Mouse (Mus musculus) cerebellum, adult 9-10 months (tissue): ENCODE measurements around the gene Arnt2.
A peak's percentile ranks its signal among the peaks of the same experiment; 100 is the strongest.

Experiments used
- DNase-seq: peaks from one replicate; pipeline ENCODE4 v3.0.0; 2022

Gene Arnt2

DNA sequence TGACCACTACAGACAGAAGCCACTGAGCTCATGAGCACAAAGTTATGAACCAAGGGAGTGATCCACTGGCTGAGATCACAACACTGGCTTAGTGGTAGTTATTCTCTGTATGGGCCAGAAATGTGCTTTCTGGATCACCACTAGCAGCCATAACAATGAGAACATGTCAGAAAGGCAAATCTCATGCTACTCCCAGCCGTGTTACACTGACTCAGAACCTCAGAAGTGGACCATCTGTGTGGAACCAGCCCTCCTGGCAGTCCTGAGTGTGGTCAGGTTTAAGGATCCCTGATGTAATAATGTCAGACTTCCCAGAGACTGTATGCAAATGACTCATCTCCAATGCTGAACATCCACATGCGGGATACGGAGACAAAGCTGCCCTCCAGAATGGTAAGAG is 13.4 kb downstream of the Arnt2 start:
- DNase-seq, result no peak

GRCm38 (mm10) chr7:84387826-84388225 is 22.1 kb downstream of the Arnt2 start:
- DNase-seq, result no peak

GRCm38 (mm10) chr7:84386472-84386871 is 23.5 kb downstream of the Arnt2 start:
- DNase-seq, result no peak

DNA sequence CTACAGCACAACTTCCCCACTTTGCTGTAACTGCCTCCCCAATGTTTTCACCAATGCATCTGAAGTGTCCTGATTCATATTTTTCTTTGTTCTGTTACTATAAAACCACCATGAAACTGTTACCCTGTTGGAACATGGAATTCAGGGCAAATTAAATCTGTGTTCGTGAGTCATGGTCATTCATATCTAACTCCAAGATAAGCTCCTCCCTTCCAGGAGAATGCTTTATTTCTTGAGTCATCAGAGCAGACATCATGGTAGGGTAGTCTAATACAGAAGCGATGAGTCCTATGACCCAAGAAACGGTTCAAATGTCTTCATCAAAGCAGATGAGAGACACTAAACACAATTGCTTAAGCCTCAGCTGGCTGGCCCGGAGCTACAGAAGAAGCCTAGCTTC is 25.2 kb downstream of the Arnt2 start:
- no peak for DNase-seq

DNA sequence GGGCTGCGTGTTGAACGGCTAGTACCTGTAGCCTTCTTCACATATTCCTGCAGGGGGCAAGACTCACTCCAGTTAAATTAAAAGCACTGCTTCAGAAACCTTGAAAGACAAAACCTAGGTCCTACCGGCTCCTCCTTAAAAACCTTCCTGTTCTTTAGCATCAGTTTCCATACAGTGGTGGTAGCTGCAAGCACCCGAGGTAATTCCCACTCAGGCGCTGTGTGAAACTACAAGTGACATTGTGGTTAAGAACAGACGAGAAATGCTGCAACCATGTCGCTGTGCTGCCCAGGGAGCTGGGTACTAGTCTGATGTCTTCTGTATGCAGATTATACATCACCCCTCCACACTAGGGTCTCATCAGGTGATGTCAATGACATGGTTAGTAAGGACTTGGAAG is 25.9 kb downstream of the Arnt2 start:
- no peak for DNase-seq

GRCm38 (mm10) chr7:84382346-84382745 is 27.6 kb downstream of the Arnt2 start:
- no peak for DNase-seq

- DNase-seq, result no peak
These were observed 29.2 kb downstream of the Arnt2 start for GRCm38 (mm10) chr7:84380810-84381209.

DNA sequence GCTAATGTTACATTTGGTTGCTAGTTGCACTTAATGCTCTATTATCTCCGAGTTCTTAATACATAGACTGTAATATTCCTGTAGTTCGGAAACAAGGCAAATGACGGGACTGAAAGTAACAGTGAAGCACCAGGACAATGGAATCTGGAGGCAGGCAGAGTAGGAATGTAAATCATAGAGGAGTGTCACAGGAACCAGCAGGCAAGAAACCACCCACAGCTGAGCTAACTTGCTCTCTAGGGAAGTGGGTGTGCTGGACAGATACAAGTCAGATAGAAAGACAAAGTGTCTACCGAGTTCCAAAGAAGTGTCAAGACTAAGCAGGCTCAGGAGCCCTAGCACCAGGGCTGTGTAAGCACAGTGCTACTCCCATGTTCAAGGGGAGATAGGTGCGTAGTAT is 32.6 kb downstream of the Arnt2 start:
- no peak for DNase-seq

- no peak for DNase-seq
These were observed 36.3 kb downstream of the Arnt2 start for GRCm38 (mm10) chr7:84373691-84374090.

- DNase-seq, result no peak
These were observed 37.1 kb downstream of the Arnt2 start for GRCm38 (mm10) chr7:84372871-84373270.

GRCm38 (mm10) chr7:84372280-84372679 is 37.7 kb downstream of the Arnt2 start:
- no peak for DNase-seq

DNA sequence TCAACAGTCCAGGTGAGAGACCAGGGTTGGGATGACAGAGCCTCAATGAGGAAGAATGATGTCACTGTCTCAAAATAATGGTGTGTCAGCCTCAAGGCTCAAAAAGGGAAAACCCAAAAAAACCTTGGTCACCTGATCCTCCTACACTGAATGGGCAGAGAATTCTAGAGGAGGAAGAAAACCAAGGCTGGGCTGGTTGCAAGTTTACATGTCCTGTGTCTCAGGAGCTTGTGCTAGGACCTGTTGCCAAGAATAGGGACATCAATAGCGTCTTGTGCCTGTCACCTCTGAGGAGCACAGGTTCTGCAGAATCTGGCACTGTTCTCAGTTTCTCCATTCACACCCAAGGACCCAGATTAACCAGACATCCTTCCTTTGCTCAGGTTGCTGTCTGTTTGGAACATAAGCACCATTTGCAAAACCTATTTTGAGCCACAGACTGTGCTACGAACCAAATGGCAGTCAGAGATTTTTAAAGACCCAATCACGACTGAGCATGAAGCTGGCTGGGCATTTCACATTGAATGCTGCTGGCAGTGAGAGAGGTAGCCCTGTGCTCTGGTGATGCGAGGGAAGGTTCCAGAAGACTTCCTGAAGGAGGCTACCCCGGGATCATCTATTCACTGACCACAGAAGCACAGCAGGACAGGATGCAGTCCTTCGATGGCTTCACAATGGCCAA is 38.9 kb downstream of the Arnt2 start:
- no peak for DNase-seq

- DNase-seq, result no peak
These were observed 43.7 kb downstream of the Arnt2 start for GRCm38 (mm10) chr7:84366251-84366650.

GRCm38 (mm10) chr7:84362711-84363110 is 47.3 kb downstream of the Arnt2 start:
- DNase-seq, result no peak

DNA sequence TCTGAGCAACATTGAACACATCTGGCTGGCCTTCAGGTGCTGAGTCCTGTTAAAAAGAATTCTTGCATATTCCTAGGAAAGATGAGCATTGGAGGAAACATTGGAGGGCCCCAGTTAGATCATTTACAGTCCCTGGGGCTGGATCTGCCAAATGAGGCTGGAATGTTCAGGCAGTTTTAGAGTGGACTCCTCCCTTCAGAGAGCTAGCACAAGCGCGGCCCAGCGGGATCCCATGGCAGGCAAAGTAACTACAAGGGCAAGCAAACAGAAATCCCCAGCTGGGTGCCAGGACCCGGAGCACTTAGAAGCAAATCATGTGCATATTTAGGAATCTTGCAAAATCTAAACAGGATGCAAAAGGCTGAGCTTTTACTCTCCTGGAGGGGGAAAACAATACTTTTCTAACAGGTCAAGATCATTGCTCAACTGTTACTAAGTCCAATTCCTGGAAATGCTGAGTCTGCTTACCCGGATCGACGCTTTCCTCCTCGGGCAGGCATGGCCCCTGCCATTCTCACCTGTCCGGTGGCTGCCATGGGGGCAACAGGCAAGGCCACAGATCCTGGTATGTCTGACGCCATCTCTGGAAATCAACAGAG is 48.8 kb downstream of the Arnt2 start:
- no peak for DNase-seq

GRCm38 (mm10) chr7:84358426-84358825 is 51.5 kb downstream of the Arnt2 start:
- DNase-seq, result no peak

DNA sequence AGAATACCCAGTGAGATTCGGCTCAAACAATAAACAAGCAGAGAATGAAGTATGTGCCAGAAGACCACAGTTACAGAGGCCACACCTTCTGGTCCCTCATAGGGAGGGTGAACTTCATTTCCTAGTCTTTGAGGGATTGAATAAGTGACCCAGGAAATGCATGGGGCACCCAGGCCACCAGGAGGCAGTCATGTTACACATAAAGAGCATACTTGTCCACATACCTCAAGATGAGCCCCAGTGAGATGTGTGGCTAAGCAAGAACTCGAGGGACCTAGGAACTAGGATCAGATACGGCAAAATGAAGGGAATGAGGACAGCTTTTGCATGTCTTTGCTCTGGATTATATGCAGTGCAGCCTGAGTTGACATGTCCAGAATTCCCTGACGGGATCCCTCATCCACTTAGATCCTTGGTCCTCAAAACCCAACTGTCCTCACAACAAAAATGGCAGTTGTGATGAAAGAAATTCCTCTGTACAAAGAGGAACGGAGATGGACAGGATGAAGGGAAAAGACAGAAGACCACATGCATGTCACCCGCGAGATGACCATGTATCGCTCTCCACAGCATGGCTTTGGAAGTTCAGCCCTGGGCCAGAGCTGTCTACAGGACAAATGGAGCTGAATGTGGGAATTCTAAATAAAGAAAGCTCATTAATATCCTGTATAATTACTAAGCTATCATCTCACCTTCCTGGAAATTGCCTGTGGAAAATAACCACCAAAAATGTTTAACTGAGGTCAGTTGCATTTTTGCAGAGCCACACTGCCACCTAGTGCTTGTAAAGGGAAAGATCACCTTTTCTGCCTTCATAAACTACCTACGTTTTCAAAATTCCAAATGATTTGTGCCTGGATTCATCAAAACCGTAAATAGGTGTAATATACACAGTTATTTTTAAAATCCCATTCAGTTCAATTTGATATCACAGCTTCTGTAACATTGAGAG is 54.1 kb downstream of the Arnt2 start:
- DNase-seq, result peak; percentile 69

DNA sequence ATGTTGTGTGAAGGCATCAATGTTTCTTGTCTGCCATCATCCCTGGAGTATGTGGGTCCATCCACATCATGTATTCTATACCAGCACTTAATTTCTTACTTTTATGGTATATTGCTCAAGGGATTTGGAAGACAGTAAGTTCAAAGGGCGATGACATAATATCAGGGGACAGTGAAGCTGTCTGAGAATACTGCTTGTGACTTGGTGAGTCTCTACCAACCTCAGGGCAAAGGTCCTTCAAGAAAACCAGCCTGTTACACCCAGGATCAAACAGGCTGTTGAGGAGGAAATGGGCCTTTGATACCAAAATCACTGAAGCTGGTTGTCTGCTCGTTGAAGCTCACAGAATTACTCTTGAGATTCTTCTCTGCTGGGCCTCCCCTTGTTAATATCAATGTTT is 55.1 kb downstream of the Arnt2 start:
- DNase-seq, result no peak

DNA sequence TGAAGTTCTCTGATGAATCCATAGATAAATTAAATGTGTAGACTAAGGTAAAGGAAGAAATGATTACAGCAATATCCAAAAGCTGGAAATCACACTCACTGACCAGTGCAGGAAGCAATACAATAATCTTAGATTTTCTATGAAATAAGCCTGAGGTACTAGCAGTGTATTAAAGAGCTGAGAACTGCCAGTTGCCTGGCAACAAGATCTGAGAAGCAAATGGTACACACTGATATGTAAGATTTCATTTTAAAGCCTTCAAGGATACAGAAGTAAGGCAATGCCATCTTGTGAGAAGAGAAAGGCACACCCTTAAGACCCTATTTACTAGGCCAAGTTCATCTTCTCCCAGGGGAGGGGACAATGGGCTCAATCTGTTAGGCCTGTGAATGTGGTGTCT is 59.4 kb downstream of the Arnt2 start:
- DNase-seq, result no peak

GRCm38 (mm10) chr7:84349976-84350375 is 60.0 kb downstream of the Arnt2 start:
- no peak for DNase-seq

DNA sequence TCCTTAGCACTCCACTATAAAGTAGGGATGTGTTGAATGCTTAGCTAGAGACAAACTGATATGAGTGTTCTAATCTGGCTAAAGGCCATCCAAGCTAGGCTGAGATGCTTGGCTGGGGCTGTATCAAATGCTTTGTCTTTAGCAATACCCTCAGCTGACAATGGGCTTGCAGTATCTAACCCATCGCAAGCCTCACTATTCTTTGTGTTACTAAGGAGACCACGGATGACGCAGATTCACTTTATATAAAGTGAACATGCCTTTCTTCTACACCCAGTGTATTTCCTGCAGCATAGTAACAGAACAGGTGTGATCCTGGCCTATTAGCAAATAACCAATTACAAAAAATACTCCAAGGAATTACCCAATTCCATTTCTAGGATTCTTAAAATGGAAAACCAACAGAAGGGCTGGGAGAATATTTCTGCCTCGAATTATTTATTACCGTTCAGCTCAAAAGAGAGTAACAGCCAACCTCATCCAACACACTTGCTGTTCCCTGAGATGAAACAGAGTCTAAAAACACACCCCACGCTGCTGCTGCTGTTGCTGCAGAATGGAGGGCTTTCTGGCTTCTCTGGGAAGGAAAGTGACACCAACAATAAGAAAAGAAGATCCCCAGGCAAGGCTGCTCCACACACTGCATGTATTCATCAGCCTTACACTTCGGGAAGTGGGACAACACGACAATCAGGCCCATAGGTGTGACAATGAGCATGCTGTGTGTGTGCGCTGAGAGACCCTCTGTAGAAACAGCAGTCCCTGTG is 61.6 kb downstream of the Arnt2 start:
- no peak for DNase-seq

DNA sequence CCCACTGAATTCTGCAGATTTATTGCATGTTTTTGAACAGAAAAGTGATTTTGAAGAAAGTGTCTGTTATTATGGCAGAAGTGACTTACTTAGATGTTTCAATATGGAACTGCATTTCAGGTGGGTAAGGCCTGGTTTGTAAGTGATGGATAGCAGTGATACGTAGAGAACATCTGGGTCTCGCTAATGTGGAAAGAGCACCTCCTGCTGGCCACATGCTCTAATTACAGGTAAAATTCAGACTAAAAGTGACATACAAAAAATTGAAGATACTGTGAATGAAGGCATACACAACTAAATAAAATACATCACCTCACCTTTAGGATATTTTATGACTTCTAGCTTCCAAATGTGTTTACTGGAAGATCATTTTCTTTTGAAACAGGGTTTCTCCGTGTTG is 66.8 kb downstream of the Arnt2 start:
- no peak for DNase-seq

GRCm38 (mm10) chr7:84341001-84341400 is 69.0 kb downstream of the Arnt2 start:
- DNase-seq, result peak; percentile 38
